Mouse (Mus musculus) adrenal gland, postnatal 14 days (tissue): Measurements from ENCODE around the gene Unc13a. TPM values are rescaled to one million over a fixed set of nuclear protein-coding genes. Genes with fewer than 3 reads are reported as not detected.

ENCODE experiments used
- DNase-seq: peaks from one replicate; pipeline ENCODE4 v3.0.0; 2021; ENCODE audit warnings: mixed read lengths
- microRNA-seq, 2 experiments: library from miRNA; unstranded; fragments of <30 nt; microRNA quantifications; one replicate each; pipeline ENCODE4 v1.2.0; 2021
- total RNA-seq: library from RNA; stranded (reverse); gene quantifications from 2 replicates; pipeline ENCODE4 v1.2.3, GENCODE M21; 2021

Gene Unc13a
- total RNA-seq, 1 experiment from 2014 or later: 7.7 TPM

DNA sequence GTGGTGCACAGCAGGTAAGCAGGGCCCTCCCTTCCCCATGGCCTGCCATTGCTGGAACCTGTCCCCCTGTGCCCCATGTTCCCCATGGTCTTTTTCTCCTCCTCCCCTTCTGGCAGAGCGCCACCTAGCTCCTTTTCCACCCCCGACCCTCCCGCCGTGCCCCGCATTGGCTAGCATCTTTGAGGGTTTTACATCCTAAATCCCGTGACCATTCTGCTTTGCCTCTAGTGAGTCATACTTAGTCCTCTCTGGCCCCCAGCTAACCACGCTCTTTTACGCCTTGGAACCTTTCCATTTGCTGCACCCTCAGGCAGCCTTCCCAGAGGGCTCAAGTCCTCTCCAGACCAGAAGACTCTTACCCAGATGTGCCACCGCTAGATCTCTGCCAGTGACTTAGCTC is 91.4 kb downstream of the Unc13a start:
- DNase-seq: peak; percentile 28

GRCm38 (mm10) chr8:71579476-71579875 is 92.1 kb downstream of the Unc13a start:
- peak; percentile 86 for DNase-seq

DNA sequence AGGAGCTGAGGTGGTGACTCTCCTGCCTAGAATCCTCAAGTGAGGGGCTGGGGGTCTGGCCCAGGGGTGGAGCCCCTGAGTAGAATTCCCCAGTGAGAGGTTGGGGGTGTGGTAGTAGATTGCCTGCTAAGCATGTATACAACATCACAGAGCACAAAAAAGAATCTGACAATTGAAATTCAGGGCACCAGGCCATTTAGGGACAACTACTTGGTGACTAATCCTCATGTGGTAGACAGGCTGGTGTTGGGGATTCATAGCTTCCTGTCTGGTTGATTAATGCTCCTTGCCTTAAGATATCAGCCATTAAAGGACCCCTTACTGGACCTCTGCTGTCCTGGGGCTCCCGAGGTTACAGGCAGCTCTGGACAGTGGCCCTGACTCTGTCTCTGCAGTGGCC is 92.5 kb downstream of the Unc13a start:
- DNase-seq: no peak

- no peak for DNase-seq
Observed at GRCm38 (mm10) chr8:71577856-71578387, 93.6 kb downstream of the Unc13a start.

- no peak for DNase-seq
Observed at GRCm38 (mm10) chr8:71575020-71575419, 96.5 kb downstream of the Unc13a start.

DNA sequence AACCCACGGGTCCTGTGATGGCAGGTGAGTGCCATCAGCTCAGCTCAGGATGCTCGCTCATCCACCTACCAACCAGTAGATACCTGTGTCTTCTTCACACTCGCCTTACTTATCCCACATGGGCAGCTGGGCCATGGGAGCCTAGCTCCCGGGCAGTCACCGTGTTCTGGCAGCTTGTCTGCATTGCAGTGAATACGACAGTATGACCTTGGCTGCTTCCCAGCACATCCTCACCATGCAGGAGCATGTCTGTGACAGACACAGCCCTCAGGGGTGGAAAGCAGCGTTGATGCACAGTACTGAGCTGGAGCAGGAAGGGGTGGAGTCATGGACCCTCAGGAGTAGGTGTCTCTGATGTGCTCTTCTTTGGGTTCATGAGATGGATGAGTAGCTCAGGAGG is 97.1 kb downstream of the Unc13a start:
- DNase-seq: peak; percentile 74

Small RNAs within 50 kb of the gene (microRNA-seq; reads per million reads assigned to microRNA genes)
- 0.38 to 0.85 reads per million in 2 experiments for gene Mir6769b

Other genes with a start within 250 kb of the Unc13a start
- gene Abhd8, start 208.1 kb downstream of the Unc13a start, total RNA-seq: 43.3 and 44.7 TPM in 2 replicates
- 145 and 164 TPM in 2 replicates for gene Mrpl34, start 206.8 kb downstream of the Unc13a start, total RNA-seq
- 54.4 and 57.8 TPM in 2 replicates for gene Dda1, start 202.6 kb downstream of the Unc13a start, total RNA-seq
- 14.8 and 17.2 TPM in 2 replicates for gene Ano8, start 185.8 kb downstream of the Unc13a start, total RNA-seq
- gene Gtpbp3, start 183.7 kb downstream of the Unc13a start, total RNA-seq: 20.0 and 21.5 TPM in 2 replicates
- 116 and 123 TPM in 2 replicates for gene Plvap, start 160.0 kb downstream of the Unc13a start, total RNA-seq
- gene Ccdc194, start 146.0 kb downstream of the Unc13a start, total RNA-seq: not detected in 2 replicates
- gene Bst2, start 134.3 kb downstream of the Unc13a start, total RNA-seq: 45.6 and 47.9 TPM in 2 replicates
- 63.2 and 66.3 TPM in 2 replicates for gene Mvb12a, start 128.8 kb downstream of the Unc13a start, total RNA-seq
- 1.8 and 4.2 TPM in 2 replicates for gene Tmem221, start 112.9 kb downstream of the Unc13a start, total RNA-seq
- 0.53 and 1.0 TPM in 2 replicates for gene Nxnl1, start 105.2 kb downstream of the Unc13a start, total RNA-seq
- gene Slc27a1, start 102.9 kb downstream of the Unc13a start, total RNA-seq: 91.6 and 93.6 TPM in 2 replicates
- 212 and 250 TPM in 2 replicates for gene Pgls, start 79.6 kb downstream of the Unc13a start, total RNA-seq
- gene Fam129c, start 74.1 kb downstream of the Unc13a start, total RNA-seq: 2.6 and 6.2 TPM in 2 replicates
- gene Colgalt1, start 60.8 kb downstream of the Unc13a start, total RNA-seq: 60.0 and 62.0 TPM in 2 replicates
- 17.4 and 21.4 TPM in 2 replicates for gene Jak3, start 4.5 kb upstream of the Unc13a start, total RNA-seq
- 8.0 and 9.8 TPM in 2 replicates for gene Insl3, start 17.5 kb upstream of the Unc13a start, total RNA-seq
- gene B3gnt3, start 30.0 kb upstream of the Unc13a start, total RNA-seq: 5.4 and 7.4 TPM in 2 replicates
- gene Fcho1, start 54.0 kb upstream of the Unc13a start, total RNA-seq: 5.4 and 13.9 TPM in 2 replicates
- gene Zfp709, start 210.3 kb upstream of the Unc13a start, total RNA-seq: 7.9 and 8.2 TPM in 2 replicates
- gene Zfp882, start 236.9 kb upstream of the Unc13a start, total RNA-seq: 5.4 and 7.8 TPM in 2 replicates
- gene Zfp617, start 236.9 kb upstream of the Unc13a start, total RNA-seq: 30.8 and 31.4 TPM in 2 replicates